ENCODE assay signal across 21 mouse cellular contexts in genomic region chr6:34355841-34356240, GRCm38 (mm10). TPM values are rescaled to one million over a fixed set of nuclear protein-coding genes. Genes with fewer than 3 reads are reported as not detected.
"Had no signal": no experiment of that assay in that cellular context is flagged by ENCODE, and none has a peak within 500 bp of the region (broad histone marks: within the 10 kb centered on the region; RNA-seq: fewer than 3 reads in every experiment).

No protein-coding gene starts in this region.

- H3K4me3 ChIP-seq: forebrain, embryonic 15.5 days; heart, embryonic 13.5 days; heart, embryonic 15.5 days; hindbrain, embryonic 12.5 days; hindbrain, embryonic 15.5 days; layer of hippocampus, adult 2 months; limb, embryonic 13.5 days; limb, embryonic 15.5 days had no signal

- H3K4me2 ChIP-seq: forebrain, embryonic 15.5 days; heart, embryonic 13.5 days; heart, embryonic 15.5 days; hindbrain, embryonic 12.5 days; hindbrain, embryonic 15.5 days; limb, embryonic 13.5 days; limb, embryonic 15.5 days had no signal

- H3K36me3 ChIP-seq: forebrain, embryonic 15.5 days; heart, embryonic 13.5 days; heart, embryonic 15.5 days; hindbrain, embryonic 12.5 days; hindbrain, embryonic 15.5 days; limb, embryonic 13.5 days; limb, embryonic 15.5 days had no signal

- H3K27me3 ChIP-seq: forebrain, embryonic 15.5 days; heart, embryonic 13.5 days; heart, embryonic 15.5 days; hindbrain, embryonic 12.5 days; hindbrain, embryonic 15.5 days; limb, embryonic 13.5 days; limb, embryonic 15.5 days had no signal

- H3K9ac ChIP-seq: forebrain, embryonic 15.5 days; forebrain, postnatal 0 days; heart, embryonic 13.5 days; heart, embryonic 15.5 days; hindbrain, embryonic 12.5 days; hindbrain, embryonic 15.5 days; limb, embryonic 13.5 days; limb, embryonic 15.5 days had no signal

- DNase-seq: forebrain, postnatal 0 days; gastrocnemius, postnatal 14 days; gastrocnemius, postnatal 36 days; heart, adult 18-20 months; heart, postnatal 14 days; heart, postnatal 36 days; kidney, adult 18-20 months; kidney, adult 8-10 months; kidney, postnatal 10 days; kidney, postnatal 25 days; kidney, postnatal 4 days; left cerebral cortex, postnatal 4 days had no signal

- H3K9me3 ChIP-seq: forebrain, embryonic 15.5 days; heart, embryonic 13.5 days; heart, embryonic 15.5 days; hindbrain, embryonic 12.5 days; hindbrain, embryonic 15.5 days; limb, embryonic 13.5 days; limb, embryonic 15.5 days had no signal

- H3K27ac ChIP-seq: forebrain, embryonic 15.5 days; heart, embryonic 15.5 days; hindbrain, embryonic 12.5 days; hindbrain, embryonic 15.5 days; hindbrain, postnatal 0 days; layer of hippocampus, adult 2 months; limb, embryonic 13.5 days; limb, embryonic 15.5 days had no signal

- ATAC-seq: forebrain, embryonic 15.5 days; forebrain, postnatal 0 days; hindbrain, postnatal 0 days had no signal

RNA-seq across cellular contexts. Expression of gene Akr1b7, which starts 56.3 kb away (rescaled TPM):
- polyA plus RNA-seq: forebrain, embryonic 15.5 days; heart, embryonic 13.5 days; heart, embryonic 15.5 days; hindbrain, postnatal 0 days; limb, embryonic 13.5 days had no signal
